Mouse (Mus musculus) embryonic fibroblast, embryonic 13.5 days (primary cell): ENCODE data around the gene Fam160a1.

ENCODE experiments used
- CTCF ChIP-seq: IDR thresholded peaks from 2 replicates; pipeline ENCODE4 v1.5.1; 2011; ENCODE audit warnings: mild to moderate bottlenecking, control low read depth, low read length, moderate library complexity, borderline replicate concordance; ENCODE audit not compliant: insufficient read depth
- POLR2A ChIP-seq: IDR thresholded peaks from 2 replicates; pipeline ENCODE4 v1.6.1; 2011; ENCODE audit warnings: low read depth, mild to moderate bottlenecking, control low read depth, low read length, moderate library complexity

DNA sequence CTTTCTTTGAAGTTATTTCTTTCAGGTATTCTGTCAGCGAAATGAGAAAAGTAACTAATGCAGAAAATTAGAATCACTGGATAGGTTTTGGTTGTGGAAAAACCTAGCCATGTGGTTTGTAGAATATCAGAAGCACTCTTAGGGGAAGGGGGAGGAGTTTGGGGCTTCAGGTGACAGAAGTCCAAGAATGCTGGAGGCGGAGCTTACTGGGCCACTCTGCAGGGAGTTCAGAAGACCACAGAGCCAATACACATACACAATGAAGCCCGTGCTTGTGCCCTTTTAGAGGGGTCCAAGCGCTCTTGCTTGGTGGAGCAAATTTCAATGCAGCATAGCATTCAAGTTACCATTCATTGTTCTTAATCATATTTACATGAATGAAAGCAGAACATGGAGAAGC lies 68.2 kb downstream of the Fam160a1 start:
- TF ChIP-seq CTCF: no peak
- TF ChIP-seq POLR2A: no peak
